Mouse (Mus musculus) hindbrain, embryonic 12.5 days (tissue): ENCODE measurements around the gene Garem2. TPM values are rescaled to one million over a fixed set of nuclear protein-coding genes. Genes with fewer than 3 reads are reported as not detected.

ENCODE experiments used
- ATAC-seq: fragments of 200-750 bp; cut with Nextera tagmentation; 2 replicates; pipeline ENCODE4 v1.8.0; 2017; ENCODE audit warnings: moderate TSS enrichment; ENCODE audit not compliant: low FRiP score
- H3K27ac ChIP-seq: fragments of 300-500 bp; sonication (generic); 2 replicates; pipeline ENCODE4 v1.5.1; 2016; ENCODE audit warnings: mild to moderate bottlenecking
- H3K27me3 ChIP-seq: fragments of 300-500 bp; sonication (generic); 2 replicates; pipeline ENCODE4 v1.6.1; 2016; ENCODE audit warnings: mild to moderate bottlenecking
- H3K36me3 ChIP-seq: fragments of 300-500 bp; sonication (generic); 2 replicates; pipeline ENCODE4 v1.6.1; 2016; ENCODE audit warnings: mild to moderate bottlenecking
- H3K4me1 ChIP-seq: fragments of 300-500 bp; sonication (generic); 2 replicates; pipeline ENCODE4 v1.6.1; 2016
- H3K4me2 ChIP-seq: fragments of 300-500 bp; sonication (generic); replicated peaks from 2 replicates; pipeline ENCODE4 v1.6.1; 2016; ENCODE audit warnings: mild to moderate bottlenecking
- H3K4me3 ChIP-seq: fragments of 300-500 bp; sonication (generic); 2 replicates; pipeline ENCODE4 v1.5.1; 2016; ENCODE audit warnings: mild to moderate bottlenecking
- H3K9ac ChIP-seq: fragments of 300-500 bp; sonication (generic); 2 replicates; pipeline ENCODE4 v1.6.1; 2016; ENCODE audit warnings: mild to moderate bottlenecking, moderate library complexity
- H3K9me3 ChIP-seq: fragments of 300-500 bp; sonication (generic); replicated peaks from 2 replicates; pipeline ENCODE4 v1.6.1; 2016; ENCODE audit warnings: mild to moderate bottlenecking
- WGBS: fragments of 180-500 bp; shearing (Covaris S2); methylation state at CpG from one replicate; pipeline ENCODE4 v1.1.7; 2016; 5-methylcytosine and 5-hydroxymethylcytosine counted together
- polyA plus RNA-seq: library from polyadenylated mRNA; unstranded; fragments of >200 nt; fragmentation: Nextera tagmentation; extraction: Ambion mirVana; gene quantifications from 2 replicates; pipeline ENCODE4 v1.2.1, GENCODE M21; 2016

The Garem2 gene
- polyA plus RNA-seq, 1 experiment from 2014 or later = 30.3 TPM

- WGBS = 78% methylated on average over 3 of the region's 3 CpGs
- no peak overlapping the region for H3K4me3 ChIP-seq
Observed at GRCm38 (mm10) chr5:30103340-30103739, 1.6 kb upstream of the Garem2 start.

DNA sequence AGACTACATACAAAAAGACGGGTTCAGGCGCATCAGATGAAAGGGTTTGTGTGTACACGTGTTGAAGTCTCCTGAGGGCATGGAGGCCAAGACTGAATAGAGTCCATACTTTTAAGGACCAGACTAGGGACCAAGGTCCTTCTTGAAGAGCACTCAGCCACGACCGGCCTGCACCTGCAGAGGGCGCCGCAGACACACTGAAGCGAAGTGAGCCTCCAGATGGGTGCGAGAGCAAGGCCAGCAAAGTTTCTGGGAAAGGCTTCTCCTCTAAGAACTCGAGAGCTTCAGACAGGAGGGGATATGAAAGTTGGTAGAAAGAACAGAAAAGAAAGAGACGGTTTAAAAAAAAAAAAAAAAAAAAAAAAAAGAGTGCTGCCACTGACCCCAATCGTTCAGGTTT, 622 bp upstream of the Garem2 start:
- Histone ChIP-seq H3K4me1 (peaks cover 40% of the 10 kb centered on the region), H3K4me2 (peak overlapping the region; percentile 78), H3K9me3 (0 out of 2 replicates have a peak, but pooled peaks cover 7% of the 10 kb centered on the region), H3K27ac (no peak overlapping the region), H3K27me3 (peaks cover 32% of the 10 kb centered on the region), H3K9ac (peak overlapping the region; percentile 84; the same call in 1 of the 2 replicates), H3K36me3 (no peaks in the 10 kb centered on the region), H3K4me3 (peak overlapping the region; percentile 76)
- under 1% methylated on average over 11 of the region's 12 CpGs for WGBS
- no peak for ATAC-seq

More at GRCm38 (mm10) chr5:30103340-30103739, 1.6 kb upstream of the Garem2 start:
- Histone ChIP-seq H3K27ac (no peak overlapping the region), H3K27me3 (peaks cover 32% of the 10 kb centered on the region), H3K4me2 (no peak overlapping the region), H3K9ac (no peak overlapping the region), H3K9me3 (0 out of 2 replicates have a peak, but pooled peaks cover 7% of the 10 kb centered on the region), H3K4me1 (peaks cover 32% of the 10 kb centered on the region), H3K36me3 (no peaks in the 10 kb centered on the region)
- no peak for ATAC-seq

DNA sequence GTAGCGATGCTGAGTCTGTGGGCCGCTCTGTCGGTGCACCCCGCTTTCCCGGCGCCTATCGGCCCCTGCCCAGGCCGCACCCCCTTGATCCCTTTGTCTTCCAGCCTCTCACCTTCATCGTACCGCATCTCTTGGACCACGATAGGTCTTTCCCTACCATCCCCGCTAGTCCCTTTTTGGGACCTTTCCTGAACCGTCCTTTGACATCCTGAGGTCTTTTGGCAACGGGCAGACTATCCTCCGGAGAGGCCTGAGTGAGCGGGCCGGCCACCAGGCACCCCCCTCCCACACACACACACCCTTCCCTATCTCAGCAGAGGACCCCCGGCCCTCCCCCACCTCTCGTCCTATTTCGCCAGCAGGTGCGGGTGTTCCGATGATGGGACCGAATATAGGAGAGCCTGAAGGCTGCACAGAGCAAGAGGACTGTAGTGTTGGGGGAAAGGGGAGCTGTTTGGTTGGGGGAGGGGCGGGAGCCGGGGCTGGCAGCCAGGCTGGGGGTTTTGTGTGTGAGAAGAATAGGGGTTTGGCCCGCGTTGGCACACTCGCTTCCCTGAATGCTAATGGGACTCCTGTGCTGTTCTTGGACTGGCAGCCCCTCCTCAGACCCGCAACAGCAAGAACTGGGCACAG, 823 bp downstream of the Garem2 start, which contains the start of gene 3110082J24Rik:
Gene 3110082J24Rik, minus strand, starts transcription at position 419 of the 633 bp plus-strand sequence.
- Histone ChIP-seq H3K36me3 (no peaks in the 10 kb centered on the region), H3K27me3 (peaks cover 32% of the 10 kb centered on the region), H3K4me1 (peaks cover 55% of the 10 kb centered on the region), H3K9ac (peak within 1 kb of the TSS; percentile 84), H3K4me3 (peak within 1 kb of the TSS; percentile 76), H3K9me3 (0 out of 2 replicates have a peak, but pooled peaks cover 6% of the 10 kb centered on the region), H3K4me2 (peak within 1 kb of the TSS; percentile 78), H3K27ac (peak within 1 kb of the TSS; percentile 88)
- ATAC-seq = peak; percentile 38
- WGBS = under 1% methylated on average over 27 of the region's 29 CpGs

GRCm38 (mm10) chr5:30106756-30107155, 1.8 kb downstream of the Garem2 start:
- peaks cover 65% of the 10 kb centered on the region for H3K4me1 ChIP-seq
- 7% methylated on average over 2 of the region's 2 CpGs for WGBS
- peak overlapping the region; percentile 84 for H3K9ac ChIP-seq
- peak overlapping the region; percentile 78 for H3K4me2 ChIP-seq
- H3K36me3 ChIP-seq = no peaks in the 10 kb centered on the region
- H3K9me3 ChIP-seq = no peaks in the 10 kb centered on the region
- H3K27ac ChIP-seq = peak overlapping the region; percentile 88
- peak; percentile 10; the same call in 1 of the 2 replicates for ATAC-seq
- peaks cover 32% of the 10 kb centered on the region for H3K27me3 ChIP-seq
- peak overlapping the region; percentile 76 for H3K4me3 ChIP-seq

GRCm38 (mm10) chr5:30107186-30107585, 2.2 kb downstream of the Garem2 start:
- 0% methylated on average over 7 of the region's 7 CpGs for WGBS

GRCm38 (mm10) chr5:30107611-30108041, 2.7 kb downstream of the Garem2 start:
- Histone ChIP-seq H3K27ac (peak overlapping the region; percentile 88), H3K4me3 (peak overlapping the region; percentile 76), H3K4me1 (peaks cover 65% of the 10 kb centered on the region), H3K9me3 (no peaks in the 10 kb centered on the region), H3K27me3 (peaks cover 37% of the 10 kb centered on the region), H3K9ac (peak overlapping the region; percentile 84), H3K4me2 (peak overlapping the region; percentile 78), H3K36me3 (no peaks in the 10 kb centered on the region)
- WGBS = 3% methylated on average over 5 of the region's 5 CpGs
- ATAC-seq = peak; percentile 10; the same call in 1 of the 2 replicates

More at GRCm38 (mm10) chr5:30107186-30107585, 2.2 kb downstream of the Garem2 start:
- H3K9ac ChIP-seq = peak overlapping the region; percentile 84
- peak; percentile 65 for ATAC-seq
- H3K27me3 ChIP-seq = peaks cover 36% of the 10 kb centered on the region
- H3K4me1 ChIP-seq = peaks cover 65% of the 10 kb centered on the region
- peak overlapping the region; percentile 78 for H3K4me2 ChIP-seq
- H3K36me3 ChIP-seq = no peaks in the 10 kb centered on the region
- peak overlapping the region; percentile 88 for H3K27ac ChIP-seq
- H3K4me3 ChIP-seq = peak overlapping the region; percentile 76
- H3K9me3 ChIP-seq = no peaks in the 10 kb centered on the region

- Histone ChIP-seq H3K36me3 (no peaks in the 10 kb centered on the region), H3K9me3 (no peaks in the 10 kb centered on the region), H3K27me3 (peaks cover 37% of the 10 kb centered on the region), H3K9ac (peak overlapping the region; percentile 47; the same call in 1 of the 2 replicates), H3K4me2 (peak overlapping the region; percentile 78), H3K4me1 (peaks cover 65% of the 10 kb centered on the region), H3K4me3 (peak overlapping the region; percentile 76; the same call in 1 of the 2 replicates), H3K27ac (peak overlapping the region; percentile 88)
- 54% methylated on average over 6 of the region's 6 CpGs for WGBS
- ATAC-seq = no peak
Observed at GRCm38 (mm10) chr5:30108233-30108632, 3.3 kb downstream of the Garem2 start.

- Histone ChIP-seq H3K36me3 (0 out of 2 replicates have a peak, but pooled peaks cover 4% of the 10 kb centered on the region), H3K27ac (peak overlapping the region; percentile 80), H3K9ac (no peak overlapping the region), H3K9me3 (no peaks in the 10 kb centered on the region), H3K27me3 (peaks cover 48% of the 10 kb centered on the region), H3K4me1 (peaks cover 81% of the 10 kb centered on the region), H3K4me3 (no peak overlapping the region), H3K4me2 (peak overlapping the region; percentile 48)
- ATAC-seq = no peak
- WGBS = 30% methylated on average over 2 of the region's 2 CpGs
Observed at GRCm38 (mm10) chr5:30109899-30110298, 4.9 kb downstream of the Garem2 start.

DNA sequence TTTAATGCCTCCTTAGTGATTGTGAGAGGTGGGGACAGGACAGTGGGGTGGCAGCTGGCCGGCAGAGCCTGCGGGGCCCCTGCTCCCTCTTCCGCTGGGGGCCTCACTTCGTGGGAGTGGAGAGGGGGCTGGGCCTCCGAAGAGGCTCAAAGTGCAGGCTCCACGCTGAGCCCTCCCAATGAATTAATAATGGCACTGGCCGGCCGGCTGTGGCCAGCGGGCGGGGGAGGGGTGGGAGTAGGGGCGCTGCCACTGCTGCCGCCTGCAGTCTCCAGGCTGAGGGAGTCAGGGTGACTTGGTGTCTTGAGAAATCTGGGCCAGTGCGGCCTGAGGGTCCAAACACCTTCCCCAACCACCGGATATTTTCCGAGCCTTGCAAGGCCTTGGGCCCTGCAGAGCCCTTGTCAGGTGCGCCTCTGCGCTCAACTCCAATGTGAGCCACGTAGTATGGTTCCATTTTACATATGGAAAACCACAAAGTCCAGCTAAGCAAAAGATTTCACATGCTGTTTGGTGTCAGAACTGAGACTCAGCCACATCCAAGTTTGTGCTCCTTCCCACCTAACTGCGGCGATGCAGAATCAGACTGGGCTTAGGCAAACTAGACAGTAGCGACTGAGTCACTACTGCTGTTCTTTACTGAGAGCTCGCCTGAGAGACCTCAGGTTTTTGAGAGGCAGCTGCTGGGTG, 5.6 kb downstream of the Garem2 start:
- peaks cover 43% of the 10 kb centered on the region for H3K27me3 ChIP-seq
- 0 out of 2 replicates have a peak, but pooled peaks have one; percentile 0 for ATAC-seq
- peak overlapping the region; percentile 11 for H3K4me3 ChIP-seq
- no peaks in the 10 kb centered on the region for H3K9me3 ChIP-seq
- H3K9ac ChIP-seq = peak overlapping the region; percentile 47
- H3K27ac ChIP-seq = peak overlapping the region; percentile 80
- peaks cover 4% of the 10 kb centered on the region; the same call in 1 of the 2 replicates for H3K36me3 ChIP-seq
- peaks cover 78% of the 10 kb centered on the region for H3K4me1 ChIP-seq
- H3K4me2 ChIP-seq = peak overlapping the region; percentile 48
- 3% methylated on average over 21 of the region's 22 CpGs for WGBS

DNA sequence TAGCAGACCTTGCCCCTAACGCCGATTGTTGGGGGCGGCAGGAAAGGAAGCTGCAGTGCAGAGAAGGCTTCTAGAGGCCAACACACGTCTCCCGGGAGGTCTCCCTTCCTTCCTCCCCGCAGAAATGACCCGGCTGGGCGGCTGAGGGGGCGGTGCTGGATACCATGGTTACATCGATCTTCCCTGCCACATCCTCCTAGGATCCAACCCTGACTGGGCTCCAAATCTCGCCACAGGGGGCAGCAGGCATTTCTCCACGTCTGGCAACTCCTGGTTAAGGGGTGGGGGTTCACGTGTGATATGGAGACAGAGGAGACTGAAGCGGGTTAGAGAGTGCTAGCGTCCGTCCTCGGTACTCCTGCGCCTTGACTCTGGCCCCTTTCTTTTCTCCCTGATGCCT, 6.2 kb downstream of the Garem2 start:
- H3K4me1 ChIP-seq = peaks cover 72% of the 10 kb centered on the region
- H3K9ac ChIP-seq = peak overlapping the region; percentile 46
- no peaks in the 10 kb centered on the region for H3K9me3 ChIP-seq
- ATAC-seq = peak; percentile 26
- H3K4me3 ChIP-seq = peak overlapping the region; percentile 11; the same call in 1 of the 2 replicates
- peak overlapping the region; percentile 48 for H3K4me2 ChIP-seq
- H3K27ac ChIP-seq = peak overlapping the region; percentile 80
- WGBS = 1% methylated on average over 18 of the region's 18 CpGs
- H3K27me3 ChIP-seq = peaks cover 38% of the 10 kb centered on the region
- H3K36me3 ChIP-seq = peaks cover 10% of the 10 kb centered on the region

DNA sequence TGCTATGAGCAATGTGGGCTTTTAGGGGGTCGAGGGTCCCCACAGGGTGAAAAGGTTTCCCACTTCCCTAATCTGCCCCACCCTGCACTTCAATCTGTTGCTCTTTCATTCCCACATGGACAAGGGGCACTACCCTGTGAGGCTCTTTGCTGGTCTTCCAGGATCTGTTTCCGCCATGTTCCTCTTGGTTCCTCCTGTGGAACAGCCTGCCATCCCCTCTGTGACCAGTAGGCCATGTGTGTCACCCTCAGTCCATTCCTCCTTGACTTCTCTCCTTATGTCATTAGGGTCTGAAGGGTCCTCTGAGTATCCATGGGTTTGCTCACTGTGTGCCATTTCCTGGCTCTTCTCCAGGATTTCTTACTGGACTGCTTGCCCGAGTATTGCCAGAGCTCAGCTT, 6.8 kb downstream of the Garem2 start:
- H3K9ac ChIP-seq = no peak overlapping the region
- H3K27me3 ChIP-seq = peaks cover 32% of the 10 kb centered on the region

GRCm38 (mm10) chr5:30112533-30113068, 7.6 kb downstream of the Garem2 start:
- H3K4me2 ChIP-seq = no peak overlapping the region
- no peaks in the 10 kb centered on the region for H3K9me3 ChIP-seq
- peaks cover 32% of the 10 kb centered on the region for H3K27me3 ChIP-seq
- no peak overlapping the region for H3K9ac ChIP-seq
- no peak overlapping the region for H3K4me3 ChIP-seq
- 86% methylated on average over 3 of the region's 3 CpGs for WGBS
- H3K36me3 ChIP-seq = peaks cover 25% of the 10 kb centered on the region
- ATAC-seq = no peak
- H3K27ac ChIP-seq = no peak overlapping the region
- H3K4me1 ChIP-seq = peaks cover 58% of the 10 kb centered on the region

More for the DNA sequence above, 6.8 kb downstream of the Garem2 start:
- H3K9me3 ChIP-seq = no peaks in the 10 kb centered on the region
- no peak for ATAC-seq
- H3K4me1 ChIP-seq = peaks cover 66% of the 10 kb centered on the region
- WGBS = 70% methylated on average over 3 of the region's 3 CpGs
- peak overlapping the region; percentile 48 for H3K4me2 ChIP-seq
- H3K36me3 ChIP-seq = peaks cover 17% of the 10 kb centered on the region
- 0 out of 2 replicates have a peak overlapping the region, but pooled peaks have one; percentile 11 for H3K4me3 ChIP-seq
- 0 out of 2 replicates have a peak overlapping the region, but pooled peaks have one; percentile 80 for H3K27ac ChIP-seq
